Mouse (Mus musculus) gastrocnemius, adult 2 months (tissue): ENCODE measurements around the gene Cox8a. TPM values are rescaled to one million over a fixed set of nuclear protein-coding genes. Genes with fewer than 3 reads are reported as not detected.
A peak's percentile ranks its signal among the peaks of the same experiment; 100 is the strongest.

Experiments used
- DNase-seq: peaks from one replicate; pipeline ENCODE4 v3.0.0; 2022
- H3K27ac ChIP-seq: fragments of 200-600 bp; 2 replicates; pipeline ENCODE4 v1.8.1; 2022; ENCODE audit warnings: mild to moderate bottlenecking
- H3K4me3 ChIP-seq: fragments of 200-600 bp; 2 replicates; pipeline ENCODE4 v1.8.1; 2022; ENCODE audit warnings: mild to moderate bottlenecking, moderate library complexity
- CTCF ChIP-seq: fragments of 200-600 bp; IDR thresholded peaks from 2 replicates; pipeline ENCODE4 v1.8.1; 2022; ENCODE audit warnings: antibody characterized with exemption, mild to moderate bottlenecking, moderate library complexity
- intact Hi-C: fragments of 180-260 bp; cut with DNase I; formaldehyde crosslinking; loops from one replicate; pipeline ENCODE4 v1.15.1; 2025
- total RNA-seq, 2 experiments: library from RNA; stranded (reverse); gene quantifications; 2 replicates each; pipeline ENCODE4 v1.2.3; 2021

Gene Cox8a
- total RNA-seq, 2 experiments from 2014 or later = 72.4 to 113 TPM

GRCm38 (mm10) chr19:7214484-7214883 lies 2.9 kb downstream of the Cox8a start:
- Histone ChIP-seq H3K4me3 (peak overlapping the region; percentile 98), H3K27ac (peak overlapping the region; percentile 10; the same call in 1 of the 2 replicates)
- DNase-seq = no peak
- TF ChIP-seq CTCF = no peak
- intact Hi-C loops = no loop called here

- no peak for TF ChIP-seq CTCF
- no peak for DNase-seq
- Histone ChIP-seq H3K4me3 (no peak overlapping the region), H3K27ac (no peak overlapping the region)
- intact Hi-C loops = no loop called here
Measured at GRCm38 (mm10) chr19:7213010-7213409, 4.4 kb downstream of the Cox8a start.

- intact Hi-C loops = no loop called here
- Histone ChIP-seq H3K27ac (no peak overlapping the region), H3K4me3 (no peak overlapping the region)
- no peak for DNase-seq
- no peak for TF ChIP-seq CTCF
Measured at GRCm38 (mm10) chr19:7212216-7212615, 5.2 kb downstream of the Cox8a start.

- Histone ChIP-seq H3K4me3 (no peak overlapping the region), H3K27ac (no peak overlapping the region)
- 0 out of 2 replicates have a peak, but pooled peaks have one; percentile 3 for TF ChIP-seq CTCF
- intact Hi-C loops = no loop called here
- DNase-seq = no peak
Measured at GRCm38 (mm10) chr19:7209907-7210646, 7.3 kb downstream of the Cox8a start.

- TF ChIP-seq CTCF = no peak
- peak within 1 kb of the TSS; percentile 83 for H3K4me3 ChIP-seq
- intact Hi-C loops = no loop called here
- peak within 1 kb of the TSS; percentile 97 for H3K27ac ChIP-seq
- DNase-seq = peak; percentile 95
Measured at GRCm38 (mm10) chr19:7205753-7206736, 11.4 kb downstream of the Cox8a start, which contains the start of gene Otub1. Otub1 (minus strand) TSS chr19:7206316.

GRCm38 (mm10) chr19:7205326-7205725 lies 12.1 kb downstream of the Cox8a start:
- intact Hi-C loops = no loop called here
- Histone ChIP-seq H3K4me3 (peak overlapping the region; percentile 83), H3K27ac (peak overlapping the region; percentile 97)
- DNase-seq = no peak
- no peak for TF ChIP-seq CTCF

GRCm38 (mm10) chr19:7204898-7205297 lies 12.5 kb downstream of the Cox8a start:
- H3K27ac ChIP-seq = peak overlapping the region; percentile 97
- no peak for TF ChIP-seq CTCF
- no peak for DNase-seq
- intact Hi-C loops = no loop called here
- peak overlapping the region; percentile 83 for H3K4me3 ChIP-seq

- TF ChIP-seq CTCF = no peak
- Histone ChIP-seq H3K27ac (peak overlapping the region; percentile 31; the same call in 1 of the 2 replicates), H3K4me3 (no peak overlapping the region)
- intact Hi-C loops = no loop called here
- DNase-seq = no peak
Measured at GRCm38 (mm10) chr19:7200427-7200826, 17.0 kb downstream of the Cox8a start.

- intact Hi-C loops = no loop called here
- Histone ChIP-seq H3K4me3 (no peak overlapping the region), H3K27ac (no peak overlapping the region)
- DNase-seq = no peak
- TF ChIP-seq CTCF = no peak
Measured at GRCm38 (mm10) chr19:7199089-7199488, 18.3 kb downstream of the Cox8a start.

GRCm38 (mm10) chr19:7197445-7197844 lies 20.0 kb downstream of the Cox8a start:
- no peak overlapping the region for H3K27ac ChIP-seq
- TF ChIP-seq CTCF = no peak
- no peak overlapping the region for H3K4me3 ChIP-seq
- intact Hi-C loops = no loop called here
- no peak for DNase-seq

GRCm38 (mm10) chr19:7196741-7197270 lies 20.6 kb downstream of the Cox8a start:
- Histone ChIP-seq H3K27ac (no peak overlapping the region), H3K4me3 (no peak overlapping the region)
- DNase-seq = no peak
- intact Hi-C loops = loop anchor here (1.0 kb wide), 2 partner anchors 129 to 133 kb away; no protein-coding TSS in a partner anchor
- TF ChIP-seq CTCF = no peak
